Mouse (Mus musculus): ENCODE results near the gene Utp15. TPM values are rescaled to one million over a fixed set of nuclear protein-coding genes. Genes with fewer than 3 reads are reported as not detected.

Gene Utp15
- total and polyA plus RNA-seq, 3 experiments: 36.8 to 52.2 (median 51.7) TPM

- Histone ChIP-seq H3K27ac (ENCODE audit: insufficient read depth, low read depth) (no peak overlapping the region), H3K79me2 (replicated peaks; ENCODE audit: control insufficient read depth, extremely low read depth, insufficient read depth, poor library complexity, severe bottlenecking) (no peaks in the 10 kb centered on the region), H3K4me3 (replicated peaks in 1 of 3; ENCODE audit: low read depth in 2 of 3, low read length in 2 of 3, poor library complexity in 1 of 3) (no peak overlapping the region), H3K4me2 (ENCODE audit: insufficient read depth, low read depth, poor library complexity, severe bottlenecking) (no peak overlapping the region), H3K36me3 (replicated peaks in 1 of 2; ENCODE audit: control insufficient read depth in 1 of 2, insufficient read depth in 1 of 2, low read length in 1 of 2) (peaks cover 21 to 46% of the 10 kb centered on the region in 2 experiments), H3K27me3 (replicated peaks) (no peaks in the 10 kb centered on the region), H3K9ac (ENCODE audit: insufficient read depth, low read depth) (no peak overlapping the region), H3K9me3 (replicated peaks; ENCODE audit: low read length) (no peaks in the 10 kb centered on the region), H3K4me1 (ENCODE audit: control insufficient read depth in 1 of 2, insufficient read depth in 2 of 2) (peaks cover 4 to 8% of the 10 kb centered on the region in 2 experiments; a peak in 1 of 4 replicates)
- no peak for DNase-seq (ENCODE audit: extremely low read depth)
- TF ChIP-seq MYC (IDR thresholded peaks at IDR 0.05; ENCODE audit: low read depth, low read length) (no peak), ZMIZ1 (IDR thresholded peaks at IDR 0.05; ENCODE audit: low read depth, low read length) (no peak), CHD1 (IDR thresholded peaks at IDR 0.05; ENCODE audit: low read depth, low read length) (no peak), HCFC1 (IDR thresholded peaks at IDR 0.05; ENCODE audit: low read depth, low read length) (no peak), E2F4 (IDR thresholded peaks at IDR 0.05; ENCODE audit: insufficient replicate concordance, low read depth, low read length) (no peak), NELFE (IDR thresholded peaks at IDR 0.05; ENCODE audit: low read depth, low read length) (no peak), RAD21 (IDR thresholded peaks at IDR 0.05; ENCODE audit: low read depth, low read length) (no peak), EP300 (IDR thresholded peaks at IDR 0.05; ENCODE audit: low read length) (no peak), MEF2A (IDR thresholded peaks at IDR 0.05; ENCODE audit: borderline replicate concordance, low read depth, low read length) (no peak), TBP (conservative IDR thresholded peaks at IDR 0.05; ENCODE audit: low read depth, low read length) (no peak), PAX5 (IDR thresholded peaks at IDR 0.05; ENCODE audit: low read length) (no peak), JUN (IDR thresholded peaks at IDR 0.05; ENCODE audit: insufficient read depth, low read depth, low read length) (no peak), POLR2AphosphoS2 (IDR thresholded peaks at IDR 0.05; ENCODE audit: low read depth, low read length) (no peak), ZKSCAN1 (IDR thresholded peaks at IDR 0.05; ENCODE audit: borderline replicate concordance, low read depth, low read length) (no peak), ETS1 (conservative IDR thresholded peaks at IDR 0.05; ENCODE audit: low read depth, low read length) (no peak)
- dilution Hi-C loops (cut with MboI; ENCODE audit: extremely low pct_ligation_motif_present, extremely low pct_unique_long_range_greater_than_20kb, low sequenced_read_pairs): no loop called here
- in situ Hi-C loops (cut with MboI; ENCODE audit: low pct_ligation_motif_present, low pct_unique_long_range_greater_than_20kb, low sequenced_read_pairs): no loop called here
Measured at GRCm38 (mm10) chr13:98245386-98245785, 17.5 kb downstream of the Utp15 start.

GRCm38 (mm10) chr13:98244571-98245350 is 18.1 kb downstream of the Utp15 start:
- peaks cover 4 to 10% of the 10 kb centered on the region in 2 experiments; a peak in 1 of 4 replicates for H3K4me1 ChIP-seq (ENCODE audit: control insufficient read depth in 1 of 2, insufficient read depth in 2 of 2)
- H3K36me3 ChIP-seq (replicated peaks in 1 of 2; ENCODE audit: control insufficient read depth in 1 of 2, insufficient read depth in 1 of 2, low read length in 1 of 2): peaks cover 16 to 40% of the 10 kb centered on the region in 2 experiments
- no peak overlapping the region for H3K9ac ChIP-seq (ENCODE audit: insufficient read depth, low read depth)
- H3K4me3 ChIP-seq (replicated peaks in 1 of 3; ENCODE audit: low read depth in 2 of 3, low read length in 2 of 3, poor library complexity in 1 of 3): no peak overlapping the region
- in situ Hi-C loops (cut with MboI; ENCODE audit: low pct_ligation_motif_present, low pct_unique_long_range_greater_than_20kb, low sequenced_read_pairs) (loop anchor here (5.0 kb wide), 1 partner anchor 207 kb away; no protein-coding TSS in a partner anchor), dilution Hi-C loops (cut with MboI; ENCODE audit: extremely low pct_ligation_motif_present, extremely low pct_unique_long_range_greater_than_20kb, low sequenced_read_pairs) (no loop called here)
- TF ChIP-seq USF1 (IDR thresholded peaks at IDR 0.05; ENCODE audit: low read depth, low read length) (no peak), KAT2A (IDR thresholded peaks at IDR 0.05; ENCODE audit: insufficient replicate concordance, low read length) (no peak), MEF2A (IDR thresholded peaks at IDR 0.05; ENCODE audit: borderline replicate concordance, low read depth, low read length) (no peak), MAFK (IDR thresholded peaks at IDR 0.05; ENCODE audit: insufficient replicate concordance, low read length) (no peak), ZMIZ1 (IDR thresholded peaks at IDR 0.05; ENCODE audit: low read depth, low read length) (no peak), IRF4 (IDR thresholded peaks at IDR 0.05; ENCODE audit: low read depth, low read length) (no peak), TBP (conservative IDR thresholded peaks at IDR 0.05; ENCODE audit: low read depth, low read length) (no peak), MYC (IDR thresholded peaks at IDR 0.05; ENCODE audit: low read depth, low read length) (no peak), JUND (conservative IDR thresholded peaks at IDR 0.05; ENCODE audit: low read depth, low read length) (no peak)
- H3K27me3 ChIP-seq (replicated peaks): no peaks in the 10 kb centered on the region
- no peak overlapping the region for H3K27ac ChIP-seq (ENCODE audit: insufficient read depth, low read depth)
- no peaks in the 10 kb centered on the region for H3K79me2 ChIP-seq (replicated peaks; ENCODE audit: control insufficient read depth, extremely low read depth, insufficient read depth, poor library complexity, severe bottlenecking)
- H3K9me3 ChIP-seq (replicated peaks; ENCODE audit: low read length): no peaks in the 10 kb centered on the region
- DNase-seq (ENCODE audit: extremely low read depth): no peak
- H3K4me2 ChIP-seq (ENCODE audit: insufficient read depth, low read depth, poor library complexity, severe bottlenecking): no peak overlapping the region

All from CH12.LX (cell line).